Mouse (Mus musculus): ENCODE results near the gene Ppp1r2. TPM values are rescaled to one million over a fixed set of nuclear protein-coding genes. Genes with fewer than 3 reads are reported as not detected.

The Ppp1r2 gene
- polyA plus RNA-seq, 1 experiment from 2014 or later: 91.6 TPM

GRCm38 (mm10) chr16:31305199-31305919 is 30.3 kb upstream of the Ppp1r2 start:
- no peak overlapping the region for H3K4me2 ChIP-seq
- H3K36me3 ChIP-seq (replicated peaks): no peaks in the 10 kb centered on the region
- H3K4me3 ChIP-seq: no peak overlapping the region
- H3K9ac ChIP-seq: no peak overlapping the region
- H3K27ac ChIP-seq: no peak overlapping the region
- peaks cover 6% of the 10 kb centered on the region; the same call in 1 of the 2 replicates for H3K4me1 ChIP-seq
- no peak for ATAC-seq (replicated peaks)
- H3K9me3 ChIP-seq: no peaks in the 10 kb centered on the region
- 68% methylated on average over 5 of the region's 5 CpGs for WGBS
- no peaks in the 10 kb centered on the region for H3K27me3 ChIP-seq (replicated peaks)

- H3K27me3 ChIP-seq (replicated peaks): no peaks in the 10 kb centered on the region
- peaks cover 22% of the 10 kb centered on the region for H3K4me1 ChIP-seq
- no peak overlapping the region for H3K4me2 ChIP-seq
- ATAC-seq (replicated peaks): no peak
- WGBS: 66% methylated on average over 10 of the region's 10 CpGs
- no peak overlapping the region for H3K9ac ChIP-seq
- no peak overlapping the region for H3K27ac ChIP-seq
- H3K4me3 ChIP-seq: no peak overlapping the region
- no peaks in the 10 kb centered on the region for H3K36me3 ChIP-seq (replicated peaks)
- no peaks in the 10 kb centered on the region for H3K9me3 ChIP-seq
Observed at GRCm38 (mm10) chr16:31303276-31303675, 28.2 kb upstream of the Ppp1r2 start.

GRCm38 (mm10) chr16:31300883-31301532 is 25.9 kb upstream of the Ppp1r2 start:
- H3K9ac ChIP-seq: no peak overlapping the region
- peaks cover 22% of the 10 kb centered on the region for H3K4me1 ChIP-seq
- ATAC-seq (replicated peaks): no peak
- WGBS: 72% methylated on average over 6 of the region's 6 CpGs
- H3K4me3 ChIP-seq: no peak overlapping the region
- H3K36me3 ChIP-seq (replicated peaks): no peaks in the 10 kb centered on the region
- no peak overlapping the region for H3K27ac ChIP-seq
- H3K9me3 ChIP-seq: no peaks in the 10 kb centered on the region
- no peak overlapping the region for H3K4me2 ChIP-seq
- H3K27me3 ChIP-seq (replicated peaks): no peaks in the 10 kb centered on the region

GRCm38 (mm10) chr16:31300467-31300866 is 25.4 kb upstream of the Ppp1r2 start:
- H3K27me3 ChIP-seq (replicated peaks): no peaks in the 10 kb centered on the region
- H3K4me2 ChIP-seq: no peak overlapping the region
- H3K4me1 ChIP-seq: peaks cover 22% of the 10 kb centered on the region
- H3K36me3 ChIP-seq (replicated peaks): no peaks in the 10 kb centered on the region
- no peaks in the 10 kb centered on the region for H3K9me3 ChIP-seq
- no peak for ATAC-seq (replicated peaks)
- no peak overlapping the region for H3K4me3 ChIP-seq
- H3K9ac ChIP-seq: no peak overlapping the region
- 22% methylated on average over 7 of the region's 7 CpGs for WGBS
- H3K27ac ChIP-seq: 0 out of 2 replicates have a peak overlapping the region, but pooled peaks have one; percentile 10

GRCm38 (mm10) chr16:31299960-31300353 is 24.9 kb upstream of the Ppp1r2 start:
- 0 out of 2 replicates have a peak, but pooled peaks have one; percentile 33 for ATAC-seq (replicated peaks)
- H3K9ac ChIP-seq: no peak overlapping the region
- no peaks in the 10 kb centered on the region for H3K27me3 ChIP-seq (replicated peaks)
- no peak overlapping the region for H3K4me3 ChIP-seq
- H3K9me3 ChIP-seq: no peaks in the 10 kb centered on the region
- no peaks in the 10 kb centered on the region for H3K36me3 ChIP-seq (replicated peaks)
- H3K4me1 ChIP-seq: peaks cover 22% of the 10 kb centered on the region
- WGBS: 28% methylated on average over 3 of the region's 3 CpGs
- H3K27ac ChIP-seq: 0 out of 2 replicates have a peak overlapping the region, but pooled peaks have one; percentile 10
- no peak overlapping the region for H3K4me2 ChIP-seq

- H3K9ac ChIP-seq: no peak overlapping the region
Observed at GRCm38 (mm10) chr16:31299164-31299959, 24.3 kb upstream of the Ppp1r2 start.

GRCm38 (mm10) chr16:31297113-31297512 is 22.0 kb upstream of the Ppp1r2 start:
- 96% methylated on average over 7 of the region's 7 CpGs for WGBS
- no peak for ATAC-seq (replicated peaks)

More at GRCm38 (mm10) chr16:31299164-31299959, 24.3 kb upstream of the Ppp1r2 start:
- Histone ChIP-seq H3K27me3 (replicated peaks) (no peaks in the 10 kb centered on the region), H3K27ac (no peak overlapping the region), H3K4me3 (no peak overlapping the region), H3K4me2 (no peak overlapping the region), H3K36me3 (replicated peaks) (no peaks in the 10 kb centered on the region), H3K9me3 (no peaks in the 10 kb centered on the region), H3K4me1 (peaks cover 22% of the 10 kb centered on the region)
- WGBS: 33% methylated on average over 11 of the region's 11 CpGs
- ATAC-seq (replicated peaks): peak; percentile 57; the same call in 1 of the 2 replicates

GRCm38 (mm10) chr16:31293761-31294160 is 18.7 kb upstream of the Ppp1r2 start:
- H3K27me3 ChIP-seq (replicated peaks): no peaks in the 10 kb centered on the region
- H3K27ac ChIP-seq: no peak overlapping the region
- H3K36me3 ChIP-seq (replicated peaks): no peaks in the 10 kb centered on the region
- H3K4me3 ChIP-seq: no peak overlapping the region
- H3K4me1 ChIP-seq: 0 out of 2 replicates have a peak, but pooled peaks cover under 1% of the 10 kb centered on the region
- WGBS: 71% methylated on average over 4 of the region's 4 CpGs
- H3K4me2 ChIP-seq: no peak overlapping the region
- no peaks in the 10 kb centered on the region for H3K9me3 ChIP-seq
- no peak for ATAC-seq (replicated peaks)
- no peak overlapping the region for H3K9ac ChIP-seq

More at GRCm38 (mm10) chr16:31297113-31297512, 22.0 kb upstream of the Ppp1r2 start:
- Histone ChIP-seq H3K27ac (no peak overlapping the region), H3K9ac (no peak overlapping the region), H3K4me1 (peaks cover 22% of the 10 kb centered on the region), H3K9me3 (no peaks in the 10 kb centered on the region), H3K4me3 (no peak overlapping the region), H3K4me2 (no peak overlapping the region), H3K27me3 (replicated peaks) (no peaks in the 10 kb centered on the region), H3K36me3 (replicated peaks) (no peaks in the 10 kb centered on the region)

- Histone ChIP-seq H3K9ac (no peak overlapping the region), H3K4me3 (no peak overlapping the region), H3K36me3 (replicated peaks) (no peaks in the 10 kb centered on the region), H3K4me2 (no peak overlapping the region), H3K27me3 (replicated peaks) (no peaks in the 10 kb centered on the region), H3K27ac (no peak overlapping the region), H3K4me1 (no peaks in the 10 kb centered on the region), H3K9me3 (no peaks in the 10 kb centered on the region)
- no peak for ATAC-seq (replicated peaks)
- WGBS: 80% methylated on average over 7 of the region's 7 CpGs
Observed at GRCm38 (mm10) chr16:31290751-31291365, 15.8 kb upstream of the Ppp1r2 start.

GRCm38 (mm10) chr16:31290281-31290680 is 15.2 kb upstream of the Ppp1r2 start:
- Histone ChIP-seq H3K27me3 (replicated peaks) (no peaks in the 10 kb centered on the region), H3K4me3 (no peak overlapping the region), H3K9ac (no peak overlapping the region), H3K36me3 (replicated peaks) (no peaks in the 10 kb centered on the region), H3K9me3 (no peaks in the 10 kb centered on the region), H3K4me2 (no peak overlapping the region), H3K4me1 (no peaks in the 10 kb centered on the region), H3K27ac (no peak overlapping the region)
- no peak for ATAC-seq (replicated peaks)
- 76% methylated on average over 10 of the region's 10 CpGs for WGBS

- H3K4me3 ChIP-seq: no peak overlapping the region
- H3K4me1 ChIP-seq: no peaks in the 10 kb centered on the region
- no peak overlapping the region for H3K9ac ChIP-seq
- H3K9me3 ChIP-seq: no peaks in the 10 kb centered on the region
- 88% methylated on average over 3 of the region's 3 CpGs for WGBS
- no peak for ATAC-seq (replicated peaks)
- no peaks in the 10 kb centered on the region for H3K36me3 ChIP-seq (replicated peaks)
- no peak overlapping the region for H3K27ac ChIP-seq
- H3K27me3 ChIP-seq (replicated peaks): no peaks in the 10 kb centered on the region
- H3K4me2 ChIP-seq: no peak overlapping the region
Observed at GRCm38 (mm10) chr16:31287712-31288111, 12.6 kb upstream of the Ppp1r2 start.
